Mouse (Mus musculus) thymus, postnatal 0 days (tissue): Measurements from ENCODE around the gene Hoxb2. TPM values are rescaled to one million over a fixed set of nuclear protein-coding genes. Genes with fewer than 3 reads are reported as not detected.

Experiments
- DNase-seq: peaks from one replicate; pipeline ENCODE4 v3.0.0-alpha.2; 2015; ENCODE audit warnings: low spot score
- polyA plus RNA-seq: library from polyadenylated mRNA; unstranded; fragments of >200 nt; fragmentation: Nextera tagmentation; extraction: Ambion mirVana; gene quantifications from 2 replicates; pipeline ENCODE4 v1.2.1, GENCODE M21; 2015

Gene Hoxb2
- polyA plus RNA-seq, 1 experiment from 2014 or later: 1.3 TPM

- DNase-seq: no peak
Observed at GRCm38 (mm10) chr11:96334998-96335397, 15.3 kb upstream of the Hoxb2 start.

DNA sequence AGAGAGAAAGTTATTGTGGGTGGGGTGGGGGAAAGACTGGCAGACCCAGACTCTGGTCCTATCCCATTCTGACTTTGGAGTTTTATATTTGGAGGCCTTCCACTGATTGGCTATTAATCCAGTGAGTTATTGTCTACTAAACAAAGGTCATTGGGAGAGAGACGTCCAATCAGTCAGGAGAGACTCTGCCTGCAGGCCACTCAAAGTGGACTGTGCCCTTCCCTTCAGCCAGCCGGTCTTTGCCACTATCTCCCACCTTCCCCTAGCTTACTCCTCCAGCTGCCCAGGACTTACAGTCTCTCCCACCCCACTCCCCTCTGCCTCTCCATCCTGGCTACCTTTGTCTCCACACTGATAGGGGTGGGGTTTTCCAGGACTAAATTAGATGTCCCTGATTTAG is 13.7 kb upstream of the Hoxb2 start:
- no peak for DNase-seq

GRCm38 (mm10) chr11:96337026-96337425 is 13.3 kb upstream of the Hoxb2 start:
- DNase-seq: no peak

DNA sequence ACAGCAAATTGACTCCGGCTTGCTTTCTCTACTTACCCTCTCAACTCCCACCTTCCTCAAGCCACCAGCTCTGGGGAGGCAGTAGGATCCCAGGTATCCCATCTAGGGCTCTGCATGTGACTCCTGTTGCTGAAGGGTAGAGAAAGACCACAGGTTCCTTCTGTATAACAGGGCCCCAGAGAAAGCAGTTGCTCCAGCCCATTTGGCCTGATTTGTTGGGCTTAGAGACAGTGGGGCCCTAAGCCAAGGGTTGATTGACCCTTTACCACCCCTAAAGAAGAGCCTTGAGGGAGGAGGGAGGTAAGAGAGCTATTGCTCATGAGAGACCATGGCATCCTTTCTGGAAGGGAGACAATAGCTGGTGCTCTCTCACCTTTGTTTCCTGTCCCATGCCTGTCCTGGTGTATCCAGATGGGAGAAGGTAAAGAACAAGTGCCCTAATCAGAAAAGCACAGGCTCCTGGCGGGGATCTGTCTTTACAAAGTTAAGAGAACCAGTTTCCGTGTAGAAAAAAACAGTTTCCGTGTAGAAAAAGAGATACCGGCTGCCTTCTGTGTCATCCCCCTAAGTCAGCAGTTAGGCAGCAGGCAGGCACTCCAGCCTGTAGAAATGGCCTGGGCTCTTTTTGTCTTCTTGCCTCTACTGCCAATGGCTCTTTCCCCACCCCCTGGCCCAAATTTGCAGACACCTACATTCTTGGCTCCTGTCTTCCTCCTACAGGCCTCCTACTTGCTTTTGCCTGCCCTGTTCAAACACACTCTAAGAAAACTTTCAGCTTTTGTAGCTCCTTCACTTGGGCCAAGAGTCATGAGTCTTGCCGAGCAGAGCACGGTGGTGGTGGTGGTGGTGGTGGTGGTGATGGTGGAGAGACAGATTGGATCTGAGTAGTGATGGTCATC is 11.1 kb upstream of the Hoxb2 start:
- DNase-seq: no peak

DNA sequence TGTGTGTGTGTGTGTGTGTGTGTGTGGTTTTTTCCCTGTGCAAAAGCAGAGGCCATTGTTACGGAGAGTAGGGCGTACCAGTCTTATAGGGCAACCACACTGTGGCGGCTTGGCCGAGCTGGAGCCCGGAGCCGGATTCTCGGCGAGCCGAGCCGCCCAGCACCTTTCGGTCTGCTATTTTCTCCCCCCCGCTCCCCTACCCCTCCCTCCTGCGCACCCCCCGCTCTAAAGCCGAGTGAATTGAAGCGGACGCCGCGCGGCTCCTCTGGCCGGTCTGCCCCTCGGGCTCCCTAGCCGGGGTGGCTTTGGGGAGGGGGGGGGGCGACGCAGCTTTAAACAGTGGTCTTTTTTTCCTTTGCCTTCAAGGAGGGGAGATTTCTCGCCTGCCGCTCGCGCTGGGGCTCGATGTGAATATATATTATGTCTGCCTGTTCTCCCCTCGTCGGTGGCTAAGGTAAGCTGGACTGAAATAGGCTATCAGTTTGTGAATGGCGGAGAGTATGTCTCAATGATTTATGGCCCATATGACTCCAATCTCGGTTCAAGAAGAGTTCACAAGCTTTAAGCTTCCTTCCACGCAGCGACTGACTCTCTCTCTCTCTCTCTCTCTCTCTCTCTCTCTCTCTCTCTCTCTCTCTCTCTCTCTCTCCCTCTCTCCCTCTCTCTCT is 9.5 kb upstream of the Hoxb2 start:
- no peak for DNase-seq

- no peak for DNase-seq
Observed at GRCm38 (mm10) chr11:96341701-96342575, 8.4 kb upstream of the Hoxb2 start.

GRCm38 (mm10) chr11:96342576-96342930 is 7.8 kb upstream of the Hoxb2 start:
- no peak for DNase-seq

- no peak for DNase-seq
Observed at GRCm38 (mm10) chr11:96343206-96343745, 7.0 kb upstream of the Hoxb2 start.

- DNase-seq: no peak
Observed at GRCm38 (mm10) chr11:96344061-96344877, 6.1 kb upstream of the Hoxb2 start.

DNA sequence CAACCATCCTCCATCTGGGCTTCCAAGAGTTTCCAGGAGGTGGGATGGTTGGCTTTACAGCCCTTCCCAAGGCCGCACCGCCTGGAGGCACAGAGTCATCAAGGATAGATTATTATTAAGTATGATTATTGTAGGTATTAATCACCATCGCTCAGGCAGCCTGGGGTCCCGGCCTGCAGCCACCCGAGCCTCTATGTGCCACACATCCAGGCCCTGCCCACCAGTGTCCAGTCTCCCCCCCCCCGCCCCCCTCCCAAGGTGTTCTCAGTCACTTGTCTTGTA is 5.5 kb upstream of the Hoxb2 start:
- DNase-seq: no peak

DNA sequence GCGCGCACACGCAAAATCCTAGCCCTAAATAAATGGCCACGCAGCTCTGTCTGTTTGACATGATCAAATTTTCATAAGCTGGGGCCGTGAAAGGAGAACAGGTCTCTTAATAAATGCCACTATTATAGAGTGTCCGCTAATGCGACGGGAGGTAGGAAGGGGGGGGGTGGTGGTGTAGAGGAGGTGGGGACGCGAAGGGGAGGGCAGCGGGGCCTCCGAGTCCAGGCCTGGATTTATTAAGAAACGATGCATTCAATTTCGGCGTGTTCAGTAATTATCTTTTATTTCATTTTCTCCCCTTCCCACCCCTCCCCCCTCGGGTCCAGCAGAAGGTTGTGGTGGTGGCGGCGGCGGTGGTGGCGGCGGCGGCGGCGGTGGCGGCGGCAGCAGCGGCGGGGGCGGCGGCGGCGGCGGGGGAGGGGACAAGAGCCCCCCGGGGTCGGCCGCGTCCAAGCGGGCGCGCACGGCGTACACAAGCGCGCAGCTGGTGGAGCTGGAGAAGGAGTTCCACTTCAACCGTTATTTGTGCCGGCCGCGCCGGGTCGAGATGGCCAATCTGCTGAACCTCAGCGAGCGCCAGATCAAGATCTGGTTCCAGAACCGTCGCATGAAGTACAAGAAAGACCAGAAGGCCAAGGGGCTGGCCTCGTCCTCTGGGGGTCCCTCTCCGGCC is 5.0 kb upstream of the Hoxb2 start:
- DNase-seq: no peak

GRCm38 (mm10) chr11:96345893-96346806 is 4.2 kb upstream of the Hoxb2 start:
- DNase-seq: no peak

- no peak for DNase-seq
Observed at GRCm38 (mm10) chr11:96346916-96347520, 3.3 kb upstream of the Hoxb2 start.

- DNase-seq: no peak
Observed at GRCm38 (mm10) chr11:96347717-96348116, 2.6 kb upstream of the Hoxb2 start.

GRCm38 (mm10) chr11:96348141-96348928 is 2.0 kb upstream of the Hoxb2 start:
- DNase-seq: no peak

DNA sequence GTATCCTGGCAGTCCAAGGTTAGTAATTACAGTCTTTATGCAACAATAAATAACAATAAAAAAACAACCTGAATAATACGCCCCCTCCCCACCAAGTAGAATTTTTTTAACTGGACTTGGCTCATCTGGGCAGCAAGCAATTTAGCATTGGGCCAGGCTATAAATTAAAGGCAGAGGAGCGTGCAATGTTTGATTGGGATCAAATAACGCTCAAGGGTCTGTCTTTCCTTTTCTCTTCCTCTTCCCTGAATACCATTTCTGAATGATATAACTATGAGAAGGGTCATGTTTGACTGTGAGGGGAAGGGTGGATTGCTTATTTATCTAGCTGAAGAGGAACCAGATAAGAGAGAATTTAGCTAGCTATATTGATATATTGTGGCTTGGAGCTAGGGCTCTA is 1.3 kb upstream of the Hoxb2 start:
- DNase-seq: no peak

DNA sequence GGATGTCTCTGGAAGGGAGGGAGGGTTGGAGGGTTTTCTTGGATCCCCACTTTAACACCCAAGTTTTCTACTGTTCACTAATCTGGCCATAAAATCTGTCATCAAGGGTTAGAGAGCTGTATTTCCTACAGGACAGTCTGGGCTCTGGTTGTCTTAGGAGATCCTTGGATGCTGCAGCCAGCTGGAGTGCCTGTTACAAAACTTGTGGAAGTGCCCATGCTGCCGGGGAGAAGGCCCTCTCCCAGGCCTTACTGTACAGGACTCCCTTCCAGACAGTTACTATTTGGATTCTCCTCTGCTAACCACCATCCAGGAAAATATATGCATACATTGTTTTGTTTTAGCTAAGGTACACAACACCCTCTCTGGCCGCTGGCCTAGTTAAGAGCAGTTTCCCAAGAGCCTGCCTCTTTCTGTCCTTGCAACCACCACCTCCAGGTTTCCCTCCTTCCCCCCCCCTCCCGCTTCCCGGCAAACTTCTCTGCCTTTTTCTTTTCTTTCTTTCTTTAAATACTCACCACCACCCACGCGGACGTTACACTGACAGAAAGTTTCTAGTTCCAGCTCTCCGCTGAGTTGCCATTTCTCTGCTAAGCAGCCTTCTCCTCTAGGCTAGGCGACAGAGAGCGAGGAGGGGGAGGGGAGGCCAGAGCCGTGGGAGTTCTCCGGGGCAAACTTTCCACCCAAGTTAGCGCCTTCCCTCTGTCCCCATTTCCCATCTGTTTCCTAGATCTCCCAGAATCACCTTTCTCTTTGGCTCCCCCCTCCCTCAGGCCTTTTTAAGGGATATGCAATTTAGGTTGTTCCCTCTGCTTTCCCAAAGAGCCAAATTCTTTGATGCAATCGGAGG is 609 bp upstream of the Hoxb2 start:
- no peak for DNase-seq
